Mouse (Mus musculus): ENCODE measurements around the gene Bpifa2. TPM values are rescaled to one million over a fixed set of nuclear protein-coding genes. Genes with fewer than 3 reads are reported as not detected.

The Bpifa2 gene
- not detected in 2 replicates for polyA plus RNA-seq (2016; fragmentation: Nextera tagmentation; extraction: Ambion mirVana)

DNA sequence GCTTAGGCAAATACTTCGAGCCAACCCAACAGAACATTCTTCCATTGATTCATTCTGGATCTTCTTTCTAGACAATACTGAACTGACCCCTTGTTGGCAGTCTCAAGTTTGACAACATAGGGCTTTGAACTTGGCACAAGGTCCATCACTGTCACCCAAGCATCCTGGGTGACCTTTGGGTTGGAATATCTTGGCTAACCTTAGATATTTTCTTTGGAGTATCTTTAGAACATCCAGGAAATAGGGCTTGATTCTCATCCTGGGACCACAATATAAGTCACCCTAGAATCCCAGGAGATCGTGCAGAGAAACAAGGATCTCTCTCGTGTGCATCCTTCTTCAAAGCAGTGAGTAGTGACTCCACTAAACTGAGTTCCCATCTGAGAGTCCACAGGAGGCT lies at the start of gene Bpifa2:
TSS of gene Bpifa2 (plus strand) at position 301 of the 400 bp plus-strand sequence.
- no peaks in the 10 kb centered on the region for H3K9me3 ChIP-seq (replicated peaks)
- no peaks in the 10 kb centered on the region for H3K4me1 ChIP-seq (replicated peaks)
- H3K27me3 ChIP-seq (replicated peaks), result no peaks in the 10 kb centered on the region
- no peak within 1 kb of the TSS for H3K9ac ChIP-seq
- H3K27ac ChIP-seq (ENCODE audit: poor library complexity, severe bottlenecking), result no peak within 1 kb of the TSS
- no peak for ATAC-seq (ENCODE audit: insufficient number of reproducible peaks, low FRiP score)
- no peak within 1 kb of the TSS for H3K4me2 ChIP-seq
- H3K36me3 ChIP-seq, result no peaks in the 10 kb centered on the region
- no peak within 1 kb of the TSS for H3K4me3 ChIP-seq
- WGBS, result 66% methylated on average over 3 of the region's 3 CpGs

DNA sequence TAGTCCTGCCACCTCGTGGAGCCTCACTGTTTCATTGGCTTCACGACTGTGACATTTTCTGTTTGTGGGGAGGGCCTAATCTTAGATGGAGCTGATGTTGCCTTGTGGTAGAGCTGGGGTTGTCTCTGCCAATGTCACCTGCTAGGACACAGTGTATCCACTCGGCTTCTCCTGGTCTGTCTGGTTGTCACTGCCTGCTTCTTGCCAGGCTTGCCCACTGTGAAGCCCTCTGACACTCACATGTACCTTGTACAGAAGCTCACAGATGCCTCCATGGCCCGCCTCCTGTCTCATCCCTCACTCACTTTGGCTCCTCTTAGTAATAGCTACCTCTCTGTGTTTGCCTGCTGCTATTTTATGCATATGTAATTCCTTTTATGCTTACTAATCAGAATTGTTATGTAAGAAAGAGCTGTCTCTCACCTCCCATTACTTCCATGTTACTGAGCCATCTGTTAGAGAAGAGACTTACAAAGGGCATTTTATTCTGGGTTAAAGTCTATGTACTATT lies 45.2 kb upstream of the Bpifa2 start:
- H3K36me3 ChIP-seq, result no peaks in the 10 kb centered on the region
- no peak for ATAC-seq (ENCODE audit: insufficient number of reproducible peaks, low FRiP score)
- no peak overlapping the region for H3K4me2 ChIP-seq
- no peak overlapping the region for H3K9ac ChIP-seq
- no peaks in the 10 kb centered on the region for H3K27me3 ChIP-seq (replicated peaks)
- no peak overlapping the region for H3K27ac ChIP-seq (ENCODE audit: poor library complexity, severe bottlenecking)
- H3K4me3 ChIP-seq, result no peak overlapping the region
- WGBS, result 50% methylated on average over 4 of the region's 4 CpGs
- H3K9me3 ChIP-seq (replicated peaks), result no peaks in the 10 kb centered on the region
- no peaks in the 10 kb centered on the region for H3K4me1 ChIP-seq (replicated peaks)

DNA sequence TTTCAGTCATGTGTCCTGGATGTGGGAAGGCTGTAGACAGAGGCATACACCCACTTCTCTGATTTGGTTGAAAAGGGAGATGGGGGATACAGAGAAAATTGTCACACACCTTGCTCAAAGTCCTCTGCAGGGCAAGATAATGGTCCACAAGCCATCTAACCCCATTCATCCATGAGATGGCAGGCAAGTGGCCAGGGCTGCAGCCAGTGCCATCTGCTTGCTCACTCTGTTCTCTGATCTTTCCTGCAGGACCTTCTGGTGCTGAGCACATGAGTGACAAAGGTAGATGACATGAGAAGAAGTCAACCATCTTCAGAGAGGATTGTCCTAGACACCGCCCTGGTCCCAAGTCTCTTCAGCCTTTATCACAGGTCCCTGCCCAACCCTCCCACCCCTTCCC lies 44.7 kb upstream of the Bpifa2 start:
- no peak overlapping the region for H3K9ac ChIP-seq
- no peak for ATAC-seq (ENCODE audit: insufficient number of reproducible peaks, low FRiP score)
- no peaks in the 10 kb centered on the region for H3K9me3 ChIP-seq (replicated peaks)
- no peak overlapping the region for H3K4me2 ChIP-seq
- H3K4me1 ChIP-seq (replicated peaks), result no peaks in the 10 kb centered on the region
- no peak overlapping the region for H3K4me3 ChIP-seq
- H3K36me3 ChIP-seq, result no peaks in the 10 kb centered on the region
- H3K27ac ChIP-seq (ENCODE audit: poor library complexity, severe bottlenecking), result no peak overlapping the region
- no peaks in the 10 kb centered on the region for H3K27me3 ChIP-seq (replicated peaks)
- WGBS, result 79% methylated on average over 1 of the region's 1 CpGs

DNA sequence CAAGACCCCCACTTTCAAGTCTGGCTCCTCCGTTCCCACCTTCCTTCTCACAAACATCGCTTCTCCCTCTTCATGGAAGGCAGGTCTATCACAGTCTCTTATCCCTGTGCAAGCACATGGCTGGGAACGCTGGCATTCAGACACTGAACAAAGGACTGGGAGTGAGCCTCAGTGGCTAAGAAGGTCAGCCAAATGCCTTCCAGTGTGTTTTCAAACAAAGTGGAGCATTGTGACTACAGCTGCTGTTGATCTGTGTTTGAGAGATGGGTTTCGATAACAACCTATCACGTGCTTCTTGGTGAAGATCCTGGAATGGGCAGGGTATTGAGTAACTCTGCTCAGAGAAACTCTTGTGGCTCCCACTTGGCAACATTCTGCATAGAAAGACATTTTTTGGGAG lies 37.8 kb upstream of the Bpifa2 start:
- 71% methylated on average over 5 of the region's 5 CpGs for WGBS
- Histone ChIP-seq H3K27ac (ENCODE audit: poor library complexity, severe bottlenecking) (no peak overlapping the region), H3K27me3 (replicated peaks) (peaks cover 2% of the 10 kb centered on the region; the same call in 1 of the 2 replicates), H3K4me3 (no peak overlapping the region), H3K4me1 (replicated peaks) (no peaks in the 10 kb centered on the region), H3K9me3 (replicated peaks) (no peaks in the 10 kb centered on the region), H3K9ac (no peak overlapping the region), H3K36me3 (no peaks in the 10 kb centered on the region), H3K4me2 (no peak overlapping the region)
- no peak for ATAC-seq (ENCODE audit: insufficient number of reproducible peaks, low FRiP score)

DNA sequence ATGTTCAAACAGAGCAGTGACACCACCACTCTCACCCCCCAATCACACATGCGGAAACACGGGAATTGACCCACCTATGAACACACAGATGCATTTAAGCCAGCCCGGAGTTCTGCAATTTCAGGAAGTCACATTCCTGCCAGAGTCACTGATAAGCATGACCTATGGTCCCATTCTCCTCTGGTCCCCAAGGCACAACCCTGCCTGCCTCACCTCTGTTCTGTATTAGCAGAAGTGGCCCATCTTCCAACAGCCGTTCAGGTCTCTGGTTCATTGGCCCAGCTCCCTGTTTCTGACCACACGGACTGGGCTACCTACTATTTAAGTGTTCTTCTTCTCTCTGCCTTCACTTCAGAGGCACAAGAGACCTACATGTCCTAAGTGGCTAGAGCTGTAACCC lies 33.5 kb upstream of the Bpifa2 start, which contains the start of gene Bpifa6:
TSS of gene Bpifa6 (plus strand) at position 364 of the 400 bp plus-strand sequence.
- no peaks in the 10 kb centered on the region for H3K27me3 ChIP-seq (replicated peaks)
- no peaks in the 10 kb centered on the region for H3K9me3 ChIP-seq (replicated peaks)
- H3K9ac ChIP-seq, result no peak within 1 kb of the TSS
- H3K27ac ChIP-seq (ENCODE audit: poor library complexity, severe bottlenecking), result no peak within 1 kb of the TSS
- H3K36me3 ChIP-seq, result no peaks in the 10 kb centered on the region
- no peak within 1 kb of the TSS for H3K4me2 ChIP-seq
- 51% methylated on average over 5 of the region's 5 CpGs for WGBS
- no peaks in the 10 kb centered on the region for H3K4me1 ChIP-seq (replicated peaks)
- H3K4me3 ChIP-seq, result no peak within 1 kb of the TSS
- ATAC-seq (ENCODE audit: insufficient number of reproducible peaks, low FRiP score), result no peak

DNA sequence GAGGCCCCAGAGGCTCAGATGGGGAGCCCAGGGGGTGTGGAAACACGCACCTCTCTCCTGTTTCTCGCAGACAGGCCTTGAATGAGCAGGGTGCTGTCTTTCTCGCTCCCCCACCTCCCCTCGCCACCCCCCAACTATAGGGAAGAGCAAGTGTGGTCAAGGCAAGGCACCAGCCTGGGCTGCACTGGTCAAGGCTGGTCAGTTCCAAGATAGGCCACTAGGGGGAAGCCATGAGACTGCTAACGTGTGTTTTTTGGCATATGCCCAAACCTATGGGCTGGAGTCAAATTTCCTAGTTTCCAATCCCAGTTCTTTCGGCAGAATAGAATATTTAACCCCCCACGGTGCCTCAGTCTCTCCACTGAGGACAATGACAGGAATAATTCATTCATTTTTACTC lies 12.3 kb upstream of the Bpifa2 start:
- no peak overlapping the region for H3K9ac ChIP-seq
- no peaks in the 10 kb centered on the region for H3K9me3 ChIP-seq (replicated peaks)

DNA sequence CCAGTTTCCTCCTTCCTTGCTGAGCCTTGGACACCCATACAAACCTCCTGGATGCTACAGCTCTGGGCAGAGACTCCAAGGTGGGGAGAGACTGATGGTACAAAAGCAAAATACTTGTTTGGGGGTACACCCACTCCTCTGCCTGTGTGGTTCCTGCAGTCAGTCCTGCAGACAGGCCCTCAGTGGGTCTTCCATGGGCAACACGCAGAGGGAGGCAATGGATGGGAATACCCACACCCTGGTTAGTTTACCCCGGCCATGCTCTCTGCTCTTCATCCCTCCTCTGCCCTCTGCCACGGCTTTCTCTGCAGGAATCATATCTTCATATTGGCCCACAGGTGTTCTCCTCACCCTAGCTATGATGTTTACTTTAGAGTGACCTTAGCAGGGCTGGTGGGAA lies 7.6 kb upstream of the Bpifa2 start:
- no peak overlapping the region for H3K4me2 ChIP-seq
- no peak for ATAC-seq (ENCODE audit: insufficient number of reproducible peaks, low FRiP score)
- no peaks in the 10 kb centered on the region for H3K4me1 ChIP-seq (replicated peaks)
- H3K27me3 ChIP-seq (replicated peaks), result no peaks in the 10 kb centered on the region
- H3K4me3 ChIP-seq, result no peak overlapping the region
- H3K9ac ChIP-seq, result no peak overlapping the region
- 70% methylated on average over 3 of the region's 3 CpGs for WGBS
- H3K36me3 ChIP-seq, result no peaks in the 10 kb centered on the region
- H3K9me3 ChIP-seq (replicated peaks), result no peaks in the 10 kb centered on the region
- no peak overlapping the region for H3K27ac ChIP-seq (ENCODE audit: poor library complexity, severe bottlenecking)

More for the DNA sequence above, 12.3 kb upstream of the Bpifa2 start:
- H3K27me3 ChIP-seq (replicated peaks), result no peaks in the 10 kb centered on the region
- H3K4me3 ChIP-seq, result no peak overlapping the region
- H3K36me3 ChIP-seq, result no peaks in the 10 kb centered on the region
- 4% methylated on average over 7 of the region's 7 CpGs for WGBS
- H3K27ac ChIP-seq (ENCODE audit: poor library complexity, severe bottlenecking), result no peak overlapping the region
- H3K4me2 ChIP-seq, result no peak overlapping the region
- H3K4me1 ChIP-seq (replicated peaks), result no peaks in the 10 kb centered on the region
- no peak for ATAC-seq (ENCODE audit: insufficient number of reproducible peaks, low FRiP score)

DNA sequence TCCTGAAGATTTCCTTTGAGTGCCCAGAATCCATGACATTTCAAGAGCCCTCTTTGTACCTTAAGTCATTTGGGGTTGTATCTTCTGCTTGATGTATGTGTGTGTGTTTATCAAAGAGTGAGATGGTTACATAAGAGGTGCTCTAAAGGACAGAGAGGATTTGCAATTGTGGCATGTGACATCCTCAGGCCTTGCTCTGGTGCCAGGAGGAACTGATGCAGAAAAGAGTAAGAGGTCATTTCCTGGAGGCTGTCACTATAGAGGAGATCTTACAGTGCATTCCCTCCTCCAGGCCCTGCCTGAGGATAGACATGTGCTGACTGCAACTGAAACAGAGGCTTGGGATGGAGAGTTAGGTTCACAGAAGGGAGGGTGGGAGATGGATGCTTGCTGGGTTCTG lies 7.0 kb upstream of the Bpifa2 start:
- Histone ChIP-seq H3K9me3 (replicated peaks) (no peaks in the 10 kb centered on the region), H3K4me2 (no peak overlapping the region), H3K27ac (ENCODE audit: poor library complexity, severe bottlenecking) (no peak overlapping the region), H3K36me3 (no peaks in the 10 kb centered on the region), H3K9ac (no peak overlapping the region), H3K27me3 (replicated peaks) (no peaks in the 10 kb centered on the region), H3K4me3 (no peak overlapping the region), H3K4me1 (replicated peaks) (no peaks in the 10 kb centered on the region)
- no peak for ATAC-seq (ENCODE audit: insufficient number of reproducible peaks, low FRiP score)

DNA sequence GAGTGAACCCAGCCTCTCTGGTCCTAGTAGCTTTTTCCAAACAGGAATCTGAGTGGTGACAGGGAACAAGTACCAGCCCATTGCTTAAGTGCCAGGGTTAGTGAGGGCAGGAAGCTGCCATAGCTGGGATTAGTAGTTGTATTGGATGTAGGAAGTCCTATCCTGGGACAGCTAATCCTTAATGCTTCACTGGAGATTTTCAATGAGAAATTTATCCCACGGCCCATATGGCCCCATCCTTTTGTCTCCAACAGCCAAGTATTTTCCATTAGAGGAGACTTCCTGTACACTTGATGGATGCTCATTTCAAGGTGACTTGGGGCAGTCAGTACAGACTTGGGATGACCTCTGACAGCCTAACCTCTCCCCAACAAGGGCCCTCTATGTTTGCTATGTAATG lies 3.6 kb upstream of the Bpifa2 start:
- Histone ChIP-seq H3K4me3 (no peak overlapping the region), H3K27me3 (replicated peaks) (no peaks in the 10 kb centered on the region), H3K4me1 (replicated peaks) (no peaks in the 10 kb centered on the region), H3K4me2 (no peak overlapping the region), H3K36me3 (no peaks in the 10 kb centered on the region), H3K9me3 (replicated peaks) (no peaks in the 10 kb centered on the region), H3K27ac (ENCODE audit: poor library complexity, severe bottlenecking) (no peak overlapping the region), H3K9ac (no peak overlapping the region)
- 55% methylated on average over 1 of the region's 1 CpGs for WGBS
- ATAC-seq (ENCODE audit: insufficient number of reproducible peaks, low FRiP score), result no peak

DNA sequence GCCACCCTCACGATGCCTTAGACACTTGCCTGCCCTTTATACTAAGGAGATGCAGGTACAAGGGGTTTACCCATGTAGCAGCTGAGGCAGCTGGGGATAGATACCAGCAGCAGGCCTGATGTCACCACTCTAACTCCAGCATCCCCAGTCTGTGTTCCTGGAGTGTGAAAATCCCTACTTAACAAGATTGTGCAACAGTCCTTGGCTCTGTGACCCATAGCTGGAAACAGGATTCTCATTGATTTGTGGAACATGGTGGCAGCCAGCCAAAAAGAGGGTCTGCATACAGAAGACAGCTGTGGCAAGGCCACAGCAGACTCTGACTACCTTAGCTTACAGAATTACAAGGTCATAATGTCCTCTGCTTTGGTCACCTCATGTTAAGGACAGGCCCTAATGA lies 3.0 kb upstream of the Bpifa2 start:
- Histone ChIP-seq H3K4me2 (no peak overlapping the region), H3K27me3 (replicated peaks) (no peaks in the 10 kb centered on the region), H3K36me3 (no peaks in the 10 kb centered on the region), H3K27ac (ENCODE audit: poor library complexity, severe bottlenecking) (no peak overlapping the region), H3K9me3 (replicated peaks) (no peaks in the 10 kb centered on the region), H3K4me1 (replicated peaks) (no peaks in the 10 kb centered on the region), H3K9ac (no peak overlapping the region), H3K4me3 (no peak overlapping the region)
- WGBS, result 58% methylated on average over 1 of the region's 1 CpGs
- ATAC-seq (ENCODE audit: insufficient number of reproducible peaks, low FRiP score), result no peak

DNA sequence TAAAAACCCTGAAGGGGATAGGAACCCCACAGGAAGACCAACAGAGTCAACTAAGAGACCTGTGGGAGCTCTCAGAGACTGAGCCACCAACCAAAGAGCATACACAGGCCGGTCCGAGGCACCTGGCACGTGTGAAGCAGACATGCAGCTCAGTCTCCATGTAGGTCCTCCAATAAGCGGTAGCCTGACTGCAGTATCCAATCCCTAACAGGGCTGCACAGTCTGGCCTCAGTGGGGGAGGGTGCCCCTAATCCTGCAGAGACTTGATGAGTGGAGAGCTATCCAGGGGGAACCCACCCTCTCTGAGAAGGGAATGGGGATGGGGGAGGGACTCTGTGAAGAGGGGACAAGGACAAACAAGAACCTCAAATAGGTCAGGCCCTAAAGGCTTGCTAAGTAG lies 2.3 kb upstream of the Bpifa2 start:
- Histone ChIP-seq H3K9ac (no peak overlapping the region), H3K36me3 (no peaks in the 10 kb centered on the region), H3K4me1 (replicated peaks) (no peaks in the 10 kb centered on the region), H3K27ac (ENCODE audit: poor library complexity, severe bottlenecking) (no peak overlapping the region), H3K27me3 (replicated peaks) (no peaks in the 10 kb centered on the region), H3K4me2 (no peak overlapping the region), H3K9me3 (replicated peaks) (no peaks in the 10 kb centered on the region), H3K4me3 (no peak overlapping the region)
- 70% methylated on average over 4 of the region's 4 CpGs for WGBS
- ATAC-seq (ENCODE audit: insufficient number of reproducible peaks, low FRiP score), result no peak

DNA sequence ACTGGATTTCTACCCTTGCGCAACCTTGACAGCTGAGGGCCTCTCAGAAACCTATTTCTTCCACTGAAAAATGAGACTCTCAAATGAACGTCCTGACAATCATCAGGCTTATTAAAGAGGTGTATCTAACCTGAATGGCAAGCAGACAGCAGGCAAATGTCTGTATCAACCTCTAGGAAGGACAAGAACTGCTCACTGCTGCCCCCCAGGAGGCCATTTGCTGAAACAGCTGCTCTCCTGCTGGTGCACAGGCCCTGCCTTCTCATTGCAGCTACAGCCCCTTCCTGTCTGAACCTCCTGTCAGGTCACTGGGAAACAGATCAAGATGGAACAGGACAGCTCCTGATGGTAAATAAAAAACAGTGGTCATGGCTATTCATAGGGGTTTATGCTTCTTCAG lies 1.7 kb upstream of the Bpifa2 start:
- no peak overlapping the region for H3K9ac ChIP-seq
- no peak overlapping the region for H3K4me3 ChIP-seq
- H3K4me2 ChIP-seq, result no peak overlapping the region
- no peaks in the 10 kb centered on the region for H3K4me1 ChIP-seq (replicated peaks)
- 78% methylated on average over 2 of the region's 2 CpGs for WGBS
- ATAC-seq (ENCODE audit: insufficient number of reproducible peaks, low FRiP score), result no peak
- no peaks in the 10 kb centered on the region for H3K9me3 ChIP-seq (replicated peaks)
- H3K27ac ChIP-seq (ENCODE audit: poor library complexity, severe bottlenecking), result no peak overlapping the region
- no peaks in the 10 kb centered on the region for H3K36me3 ChIP-seq
- no peaks in the 10 kb centered on the region for H3K27me3 ChIP-seq (replicated peaks)

Measured in heart, embryonic 12.5 days (tissue).